Mouse (Mus musculus) kidney, embryonic 15.5 days (tissue): ENCODE measurements around the gene Ift88. TPM values are rescaled to one million over a fixed set of nuclear protein-coding genes. Genes with fewer than 3 reads are reported as not detected.

ENCODE experiments used
- ATAC-seq: fragments of 200-750 bp; cut with Nextera tagmentation; replicated peaks from 2 replicates; pipeline ENCODE4 v1.8.0; 2017; ENCODE audit warnings: moderate TSS enrichment; ENCODE audit not compliant: low FRiP score
- H3K27ac ChIP-seq: fragments of 300-500 bp; sonication (generic); 2 replicates; pipeline ENCODE4 v1.5.1; 2015; ENCODE audit warnings: mild to moderate bottlenecking, inconsistent platforms
- H3K27me3 ChIP-seq: fragments of 300-500 bp; sonication (generic); 2 replicates; pipeline ENCODE4 v1.6.1; 2015; ENCODE audit warnings: inconsistent platforms
- H3K36me3 ChIP-seq: fragments of 300-500 bp; sonication (generic); 2 replicates; pipeline ENCODE4 v1.6.1; 2015; ENCODE audit warnings: inconsistent platforms
- H3K4me1 ChIP-seq: fragments of 300-500 bp; sonication (generic); 2 replicates; pipeline ENCODE4 v1.6.1; 2015; ENCODE audit warnings: inconsistent platforms
- H3K4me2 ChIP-seq: fragments of 300-500 bp; sonication (generic); 2 replicates; pipeline ENCODE4 v1.6.1; 2015; ENCODE audit warnings: moderate library complexity, mild to moderate bottlenecking, inconsistent platforms
- H3K4me3 ChIP-seq: fragments of 300-500 bp; sonication (generic); replicated peaks from 2 replicates; pipeline ENCODE4 v1.5.1; 2015; ENCODE audit warnings: mild to moderate bottlenecking, inconsistent platforms
- H3K9ac ChIP-seq: fragments of 300-500 bp; sonication (generic); 2 replicates; pipeline ENCODE4 v1.6.1; 2015; ENCODE audit warnings: mild to moderate bottlenecking, inconsistent platforms
- H3K9me3 ChIP-seq: fragments of 300-500 bp; sonication (generic); replicated peaks from 2 replicates; pipeline ENCODE4 v1.6.1; 2016; ENCODE audit warnings: inconsistent platforms
- WGBS: fragments of 180-500 bp; shearing (Covaris S2); methylation state at CpG from one replicate; pipeline ENCODE4 v1.1.7; 2015; ENCODE audit warnings: mixed read lengths; 5-methylcytosine and 5-hydroxymethylcytosine counted together
- polyA plus RNA-seq: library from polyadenylated mRNA; unstranded; fragments of >200 nt; fragmentation: Nextera tagmentation; extraction: Ambion mirVana; gene quantifications from 2 replicates; pipeline ENCODE4 v1.2.1, GENCODE M21; 2015

Gene Ift88
- polyA plus RNA-seq, 1 experiment from 2014 or later: 13.4 TPM

GRCm38 (mm10) chr14:57554434-57554833, 130.6 kb downstream of the Ift88 start:
- 84% methylated on average over 5 of the region's 5 CpGs for WGBS
- Histone ChIP-seq H3K36me3 (peaks cover 11% of the 10 kb centered on the region; the same call in 1 of the 2 replicates), H3K27me3 (no peaks in the 10 kb centered on the region), H3K4me3 (no peak overlapping the region), H3K4me1 (no peaks in the 10 kb centered on the region), H3K4me2 (no peak overlapping the region), H3K27ac (no peak overlapping the region), H3K9me3 (no peaks in the 10 kb centered on the region), H3K9ac (no peak overlapping the region)
- ATAC-seq: no peak

GRCm38 (mm10) chr14:57555471-57556070, 131.7 kb downstream of the Ift88 start:
- Histone ChIP-seq H3K4me2 (no peak overlapping the region), H3K9ac (no peak overlapping the region), H3K36me3 (0 out of 2 replicates have a peak, but pooled peaks cover 3% of the 10 kb centered on the region), H3K9me3 (no peaks in the 10 kb centered on the region), H3K27me3 (no peaks in the 10 kb centered on the region), H3K4me3 (no peak overlapping the region), H3K27ac (no peak overlapping the region), H3K4me1 (no peaks in the 10 kb centered on the region)
- ATAC-seq: no peak
- 82% methylated on average over 7 of the region's 7 CpGs for WGBS

GRCm38 (mm10) chr14:57556922-57557321, 133.1 kb downstream of the Ift88 start:
- Histone ChIP-seq H3K36me3 (0 out of 2 replicates have a peak, but pooled peaks cover 3% of the 10 kb centered on the region), H3K4me2 (no peak overlapping the region), H3K27me3 (no peaks in the 10 kb centered on the region), H3K4me3 (no peak overlapping the region), H3K27ac (no peak overlapping the region), H3K4me1 (no peaks in the 10 kb centered on the region), H3K9ac (no peak overlapping the region), H3K9me3 (no peaks in the 10 kb centered on the region)
- WGBS: 83% methylated on average over 1 of the region's 1 CpGs
- ATAC-seq: no peak

GRCm38 (mm10) chr14:57565626-57566025, 141.8 kb downstream of the Ift88 start:
- H3K36me3 ChIP-seq: peaks cover 12% of the 10 kb centered on the region
- H3K4me3 ChIP-seq: no peak overlapping the region
- H3K9me3 ChIP-seq: no peaks in the 10 kb centered on the region
- H3K27me3 ChIP-seq: no peaks in the 10 kb centered on the region
- 90% methylated on average over 6 of the region's 6 CpGs for WGBS
- peaks cover 2% of the 10 kb centered on the region; the same call in 1 of the 2 replicates for H3K4me1 ChIP-seq
- ATAC-seq: no peak
- H3K9ac ChIP-seq: no peak overlapping the region
- H3K4me2 ChIP-seq: no peak overlapping the region
- H3K27ac ChIP-seq: no peak overlapping the region

Other genes starting within 250 kb of the Ift88 start
- 26.8 and 26.9 TPM in 2 replicates for gene Cryl1, start 25.5 kb upstream of the Ift88 start, polyA plus RNA-seq
- gene Il17d, start 100.7 kb downstream of the Ift88 start, polyA plus RNA-seq: 2.1 and 2.9 TPM in 2 replicates
- gene Eef1akmt1, start 147.6 kb downstream of the Ift88 start, polyA plus RNA-seq: 82.3 and 89.2 TPM in 2 replicates
- gene Xpo4, start 241.4 kb downstream of the Ift88 start, polyA plus RNA-seq: 22.4 and 24.0 TPM in 2 replicates